Mouse (Mus musculus) brain, embryonic 14.5 days (tissue): ENCODE measurements around the gene Hpgd. TPM values are rescaled to one million over a fixed set of nuclear protein-coding genes. Genes with fewer than 3 reads are reported as not detected.

Source experiments
- DNase-seq: peaks from one replicate; pipeline ENCODE4 v3.0.0-alpha.2; 2011; ENCODE audit warnings: low read depth
- CTCF ChIP-seq: fragments of 200-500 bp; IDR thresholded peaks from 2 replicates; pipeline ENCODE4 v1.5.1; 2012; ENCODE audit warnings: inconsistent platforms, mild to moderate bottlenecking, moderate library complexity, borderline replicate concordance; ENCODE audit not compliant: insufficient read depth, insufficient read length; ENCODE audit errors: extremely low read depth
- POLR2A ChIP-seq: fragments of 200-500 bp; IDR thresholded peaks from 2 replicates; pipeline ENCODE4 v1.6.1; 2012; ENCODE audit warnings: mild to moderate bottlenecking, inconsistent platforms, borderline replicate concordance; ENCODE audit not compliant: poor library complexity, insufficient read depth, insufficient read length, severe bottlenecking; ENCODE audit errors: extremely low read depth
- polyA plus RNA-seq: library from polyadenylated mRNA; depleted of rRNA; stranded (reverse); fragments of >200 nt; gene quantifications from 2 replicates; pipeline ENCODE4 v1.2.3, GENCODE M21; 2012

Gene Hpgd
- polyA plus RNA-seq, 1 experiment = 4.7 TPM

GRCm38 (mm10) chr8:56335390-56336000, 41.1 kb downstream of the Hpgd start:
- DNase-seq = no peak
- TF ChIP-seq CTCF = no peak
- TF ChIP-seq POLR2A = no peak

GRCm38 (mm10) chr8:56336771-56337170, 42.4 kb downstream of the Hpgd start:
- TF ChIP-seq CTCF (no peak), POLR2A (no peak)
- DNase-seq = no peak

- TF ChIP-seq CTCF (no peak), POLR2A (no peak)
- DNase-seq = peak; percentile 34
Observed at GRCm38 (mm10) chr8:56343505-56343904, 49.1 kb downstream of the Hpgd start.

- TF ChIP-seq POLR2A (no peak), CTCF (no peak)
- DNase-seq = no peak
Observed at GRCm38 (mm10) chr8:56343940-56344339, 49.6 kb downstream of the Hpgd start.

GRCm38 (mm10) chr8:56344359-56344758, 50.0 kb downstream of the Hpgd start:
- no peak for DNase-seq
- TF ChIP-seq POLR2A (no peak), CTCF (no peak)

GRCm38 (mm10) chr8:56345641-56346420, 51.4 kb downstream of the Hpgd start:
- TF ChIP-seq POLR2A (no peak), CTCF (no peak)
- no peak for DNase-seq

- no peak for DNase-seq
- no peak for TF ChIP-seq POLR2A
- TF ChIP-seq CTCF = no peak
Observed at GRCm38 (mm10) chr8:56363180-56363579, 68.8 kb downstream of the Hpgd start.
